Mouse (Mus musculus): Measurements from ENCODE around the gene Aco2. TPM values are rescaled to one million over a fixed set of nuclear protein-coding genes. Genes with fewer than 3 reads are reported as not detected.

Aco2 gene
- total RNA-seq, 2 experiments from 2014 or later: 481 to 503 TPM

- DNase-seq (ENCODE audit: low spot score in 2 of 2): peak; percentile 60 to 61
Measured at GRCm38 (mm10) chr15:81917621-81918463, 45.7 kb downstream of the Aco2 start.

DNA sequence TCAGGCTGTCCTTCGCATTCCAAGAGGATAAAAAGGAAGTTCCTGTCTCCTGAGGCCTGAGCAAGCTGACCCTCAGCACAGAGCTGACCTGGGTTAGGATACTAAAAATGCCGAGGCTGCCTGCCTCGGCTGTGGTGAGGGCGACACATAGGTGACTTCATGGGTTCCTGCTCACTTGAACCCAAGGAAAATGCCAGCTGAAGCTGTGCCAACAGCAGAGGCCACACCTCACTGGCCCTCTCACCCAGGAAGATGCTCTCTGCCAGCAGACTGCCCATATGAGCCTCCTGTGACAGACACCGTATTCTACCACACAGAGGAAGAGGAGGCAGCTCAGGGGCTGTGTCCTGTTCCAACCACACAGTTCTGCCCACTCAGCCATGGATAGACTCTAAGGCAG lies 47.0 kb downstream of the Aco2 start:
- no peak for DNase-seq (ENCODE audit: low spot score in 2 of 2)

DNA sequence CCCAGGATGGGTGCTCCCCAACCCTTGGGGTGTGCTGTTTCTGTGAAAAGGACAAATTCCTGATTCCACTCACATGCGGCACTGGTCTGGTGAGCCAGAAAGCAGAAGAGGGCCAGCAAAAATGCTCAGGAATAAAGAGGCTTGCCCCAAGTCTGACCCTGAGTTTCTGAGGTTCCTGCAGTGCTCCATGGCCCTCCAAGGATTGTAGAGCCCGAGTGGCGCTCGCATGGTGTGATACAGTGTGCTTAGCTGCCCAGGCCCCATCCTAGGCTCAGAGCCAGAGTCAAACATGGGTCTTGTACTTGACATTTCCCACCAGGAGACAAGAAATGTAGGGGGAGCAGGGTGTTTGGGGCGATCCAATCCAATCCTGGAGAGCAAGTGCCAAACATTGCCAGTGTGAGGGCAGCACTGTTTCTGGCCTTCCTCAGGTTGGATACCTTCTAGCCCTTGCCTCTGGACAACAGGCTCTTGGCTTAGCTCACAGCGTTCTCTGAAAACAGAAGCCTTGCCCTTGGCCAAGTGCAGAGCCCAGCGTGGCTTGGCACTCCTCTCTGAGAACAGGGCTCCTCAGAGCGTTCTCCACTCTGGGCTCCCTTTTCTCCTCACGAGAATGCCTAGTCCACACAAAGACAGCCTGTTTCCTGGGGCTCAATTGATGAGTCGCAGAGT lies 48.6 kb downstream of the Aco2 start:
- peak; percentile 55 to 79 for DNase-seq (ENCODE audit: low spot score in 2 of 2)

DNA sequence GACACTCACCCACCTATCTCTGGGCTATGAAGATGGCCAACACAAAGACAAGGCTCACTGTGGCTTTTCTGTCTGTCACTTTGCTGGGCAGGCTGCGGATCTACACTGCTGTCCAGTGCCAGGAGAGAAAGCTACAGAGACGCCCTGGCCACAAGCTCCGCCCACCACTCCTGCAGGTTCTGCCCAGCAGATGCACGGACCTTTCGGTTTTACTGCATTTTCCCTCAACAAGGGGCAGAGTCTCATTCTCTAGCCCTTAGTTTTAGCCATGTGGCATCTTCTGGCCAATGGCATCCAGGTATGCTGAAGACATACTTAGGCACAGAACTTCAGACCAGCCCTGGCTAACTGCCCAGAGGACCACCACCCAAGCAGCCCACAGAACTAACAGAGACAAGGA lies 49.1 kb downstream of the Aco2 start:
- no peak for DNase-seq (ENCODE audit: low spot score in 2 of 2)

GRCm38 (mm10) chr15:81924933-81925332 lies 52.8 kb downstream of the Aco2 start:
- DNase-seq (ENCODE audit: low spot score in 2 of 2): no peak

DNA sequence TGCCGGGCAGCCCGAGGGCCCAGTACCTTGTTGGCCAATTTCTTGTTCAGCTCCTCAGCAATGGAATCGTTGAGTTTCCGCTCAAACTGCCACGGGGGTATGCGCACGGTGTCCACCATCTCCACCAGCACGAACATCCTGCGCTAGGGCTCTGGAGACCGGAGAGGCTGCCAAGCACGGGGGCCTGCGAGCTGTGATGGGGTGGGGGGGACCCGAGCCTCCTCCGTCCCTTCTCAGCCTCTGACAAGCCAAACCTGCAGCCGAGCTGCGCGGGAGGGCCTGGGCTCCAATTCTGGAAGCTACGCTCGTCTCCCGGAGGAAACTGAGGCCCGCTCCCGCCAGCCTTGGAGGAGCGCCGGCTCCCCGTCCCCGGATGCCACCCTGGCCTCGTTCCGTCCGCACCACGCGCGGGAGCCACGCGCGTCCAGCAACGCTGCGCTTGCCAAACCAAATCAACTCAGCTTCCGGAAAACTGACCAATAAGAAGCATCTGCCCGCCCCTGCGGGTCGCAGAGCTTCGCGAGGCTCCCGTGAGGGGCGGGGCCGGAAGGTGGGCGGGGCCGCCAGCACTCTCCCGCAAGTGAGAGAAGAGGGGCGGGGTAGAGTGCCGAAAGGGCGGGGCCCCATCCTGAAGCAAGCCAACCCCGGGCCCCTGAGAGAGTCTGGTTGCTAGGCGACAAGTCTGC lies 53.8 kb downstream of the Aco2 start, which contains the start of gene Polr3h:
Gene Polr3h, minus strand, starts transcription at position 481 of the 686 bp plus-strand sequence.
- DNase-seq (ENCODE audit: low spot score in 2 of 2): peak; percentile 86 to 96

DNA sequence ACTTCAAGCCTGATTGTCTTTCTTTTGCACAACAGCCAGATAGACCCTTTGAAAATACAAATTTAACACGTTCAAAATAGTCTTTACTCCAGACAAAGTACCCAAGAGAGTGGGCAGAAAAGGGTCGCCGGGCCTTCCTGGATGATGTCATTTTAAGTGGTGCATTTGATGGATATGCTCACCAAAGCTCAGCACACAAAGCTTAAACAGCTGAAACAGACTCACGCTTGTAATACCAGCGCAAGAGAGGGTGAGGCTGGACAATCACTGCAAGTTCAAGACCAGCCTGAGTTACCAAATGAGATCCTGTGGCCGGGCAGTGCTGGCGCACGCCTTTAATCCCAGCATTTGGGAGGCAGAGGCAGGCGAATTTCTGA lies 54.3 kb downstream of the Aco2 start:
- no peak for DNase-seq (ENCODE audit: low spot score in 2 of 2)

DNA sequence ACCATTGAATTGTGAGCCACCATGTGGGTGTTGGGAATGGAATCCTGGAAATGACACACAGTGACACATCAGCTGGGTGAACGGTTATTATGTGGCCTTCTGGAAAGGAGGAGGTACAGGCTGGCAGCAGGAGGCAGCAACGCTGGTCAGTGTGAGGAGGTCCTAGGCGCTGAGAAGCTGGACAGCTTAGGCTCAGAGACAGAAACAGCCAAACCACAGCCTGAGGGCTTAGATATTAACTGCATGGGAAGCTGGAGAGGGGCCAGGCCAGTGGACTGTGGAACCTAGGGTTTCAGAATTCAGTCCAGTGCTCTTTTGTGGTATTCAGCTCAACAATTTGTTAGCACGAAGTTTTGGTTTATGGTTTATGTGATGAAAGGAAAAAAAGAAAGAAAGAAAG lies 55.6 kb downstream of the Aco2 start:
- no peak for DNase-seq (ENCODE audit: low spot score in 2 of 2)

DNA sequence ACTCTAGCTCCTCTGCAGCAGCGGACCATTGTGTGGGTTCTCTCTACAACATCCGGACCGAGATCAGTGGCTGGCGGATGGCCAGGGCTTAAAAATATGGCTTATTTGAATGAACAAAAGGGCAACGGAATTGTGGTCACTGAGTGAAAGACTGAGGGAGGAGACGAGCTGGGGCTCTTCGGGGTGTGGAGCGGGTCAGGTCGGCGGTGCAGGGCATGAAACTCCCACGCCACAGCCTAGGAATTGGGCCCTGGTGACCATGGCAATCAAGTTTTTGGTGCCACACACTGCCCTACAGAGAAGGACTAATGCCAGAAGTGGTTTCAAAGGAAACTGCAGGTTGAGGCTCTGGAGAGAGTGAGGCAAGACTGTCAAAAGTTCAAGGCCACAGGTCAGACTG lies 56.2 kb downstream of the Aco2 start:
- peak in 1 of 2 experiments; percentile 57 for DNase-seq (ENCODE audit: low spot score in 2 of 2)

GRCm38 (mm10) chr15:81932951-81933470 lies 60.9 kb downstream of the Aco2 start:
- peak; percentile 52 to 66 for DNase-seq (ENCODE audit: low spot score in 2 of 2)

DNA sequence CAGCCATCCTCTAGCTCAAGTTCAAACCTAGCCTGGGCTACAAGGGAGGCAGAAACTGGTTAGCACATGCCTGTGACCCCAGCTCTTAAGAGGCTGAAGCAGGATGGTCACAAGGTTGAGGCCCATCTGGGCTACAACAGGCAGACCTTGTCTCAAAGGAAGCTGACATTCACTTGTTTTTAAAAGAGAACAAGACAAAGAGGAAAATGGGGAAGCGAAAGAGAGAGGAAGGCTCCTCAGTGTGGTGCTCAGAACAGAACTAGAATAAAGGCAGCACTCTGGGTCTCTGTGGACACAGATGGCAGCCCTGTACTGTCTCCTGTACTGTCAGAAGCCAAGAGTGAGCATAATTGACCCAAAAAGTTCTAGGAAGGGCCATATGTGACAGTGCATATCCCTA lies 61.9 kb downstream of the Aco2 start:
- DNase-seq (ENCODE audit: low spot score in 2 of 2): no peak

- DNase-seq (ENCODE audit: low spot score in 2 of 2): no peak
Measured at GRCm38 (mm10) chr15:81935869-81936637, 63.9 kb downstream of the Aco2 start.

DNA sequence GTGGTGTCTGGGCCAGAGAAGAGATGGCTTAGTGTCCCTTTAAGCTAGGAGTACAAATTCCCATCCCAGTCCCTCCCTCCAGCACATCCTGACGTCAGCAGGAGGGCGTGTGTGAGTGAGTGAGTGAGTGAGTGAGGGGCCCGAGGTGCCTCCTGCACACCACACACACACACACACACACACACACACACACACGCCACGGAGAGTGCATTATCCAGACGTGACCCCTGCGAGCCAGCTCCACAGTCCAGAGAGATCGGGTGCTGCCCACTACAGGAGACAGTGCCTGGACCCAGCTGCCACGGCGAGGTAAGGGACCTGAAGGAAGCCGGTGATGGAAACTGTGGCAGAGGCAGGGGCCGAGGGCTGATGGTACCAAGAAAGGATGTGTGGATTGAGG lies 64.6 kb downstream of the Aco2 start, which contains the start of gene Csdc2:
Gene Csdc2, plus strand, starts transcription at position 81 of the 400 bp plus-strand sequence.
- DNase-seq (ENCODE audit: low spot score in 2 of 2): peak; percentile 69 to 71

GRCm38 (mm10) chr15:81937098-81937972 lies 65.2 kb downstream of the Aco2 start:
- peak; percentile 64 to 73 for DNase-seq (ENCODE audit: low spot score in 2 of 2)

- peak in 1 of 2 experiments; percentile 62 for DNase-seq (ENCODE audit: low spot score in 2 of 2)
Measured at GRCm38 (mm10) chr15:81938246-81938645, 66.1 kb downstream of the Aco2 start.

- no peak for DNase-seq (ENCODE audit: low spot score in 2 of 2)
Measured at GRCm38 (mm10) chr15:81939157-81939715, 67.1 kb downstream of the Aco2 start.

GRCm38 (mm10) chr15:81939774-81940173 lies 67.7 kb downstream of the Aco2 start:
- no peak for DNase-seq (ENCODE audit: low spot score in 2 of 2)

DNA sequence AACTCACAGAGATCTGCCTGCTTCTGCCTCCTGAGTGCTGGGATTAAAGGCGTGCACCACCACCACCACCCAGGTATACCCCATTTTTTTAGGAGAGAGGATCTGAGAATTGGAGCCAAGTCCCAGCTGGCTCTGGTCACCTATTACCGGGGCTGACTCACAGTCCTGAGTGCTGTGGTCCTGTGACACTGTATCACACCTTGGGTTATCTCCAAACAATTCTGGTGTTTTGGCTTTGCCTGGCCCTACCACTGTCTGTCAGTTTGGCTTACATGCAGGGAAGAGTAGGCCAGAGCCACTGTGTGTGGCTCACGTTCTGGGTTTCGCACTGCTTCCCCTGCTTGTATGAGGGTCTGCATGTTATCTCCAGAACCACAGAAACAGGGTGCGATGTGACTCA lies 68.1 kb downstream of the Aco2 start:
- no peak for DNase-seq (ENCODE audit: low spot score in 2 of 2)

GRCm38 (mm10) chr15:81941010-81941409 lies 68.9 kb downstream of the Aco2 start:
- no peak for DNase-seq (ENCODE audit: low spot score in 2 of 2)

Data from layer of hippocampus, postnatal 14 days (tissue).